Mouse (Mus musculus): ENCODE results near the gene Desi2. TPM values are rescaled to one million over a fixed set of nuclear protein-coding genes. Genes with fewer than 3 reads are reported as not detected.
A peak's percentile ranks its signal among the peaks of the same experiment; 100 is the strongest.
"Not testable (repeated sequence)": the region's sequence is repeated elsewhere in the genome, so short reads cannot be mapped to it uniquely, and the experiment has no call there.

The Desi2 gene
- total RNA-seq (2021) = 10 to 100 TPM; 16.0 to 17.9 TPM
- long read RNA-seq, experiment 1, full-length matches to known transcripts = 18 of 29 reads
- long read RNA-seq, experiment 1, partial matches to known transcripts = 0 of 29 reads
- long read RNA-seq, experiment 1, other reads (novel, unspliced or antisense) = 11 of 29 reads
- long read RNA-seq, experiment 2, full-length matches to known transcripts = 27 of 30 reads
- long read RNA-seq, experiment 2, partial matches to known transcripts = 0 of 30 reads
- long read RNA-seq, experiment 2, other reads (novel, unspliced or antisense) = 3 of 30 reads

DNA sequence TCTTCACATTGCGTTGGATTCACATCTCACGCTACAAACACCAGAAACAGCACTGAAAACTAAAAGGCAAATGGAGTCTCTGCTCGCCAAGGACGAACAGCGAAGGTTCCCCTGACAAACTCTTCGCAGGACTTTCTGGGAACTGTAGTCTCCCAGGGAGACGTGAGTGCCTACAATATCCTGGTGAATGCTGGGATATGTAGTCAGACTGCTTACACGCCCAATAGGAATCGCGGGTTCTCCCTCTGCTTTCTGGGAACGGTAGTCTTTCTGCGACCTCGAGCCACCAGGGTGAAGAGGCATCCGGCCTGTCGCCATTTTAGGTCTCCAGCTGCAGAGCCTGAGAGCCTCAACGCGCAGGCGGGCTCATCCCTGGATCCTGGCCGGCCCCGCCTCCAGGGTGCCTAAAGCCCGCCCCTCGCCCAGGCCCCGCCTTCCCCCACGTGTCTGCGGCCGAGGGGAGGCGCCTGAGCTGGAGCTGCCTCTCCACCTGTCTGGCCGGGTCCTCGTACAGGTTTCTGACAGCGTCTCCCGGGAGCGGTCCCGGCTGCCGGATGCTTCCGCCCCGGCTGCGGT lies at the start of gene Desi2:
Gene Desi2 (plus strand): TSS at position 202 of the 576 bp plus-strand sequence.
- Histone ChIP-seq H3K4me3 (peak within 1 kb of the TSS; percentile 75), H3K27ac (peak within 1 kb of the TSS; percentile 98)
- DNase-seq (ENCODE audit: low spot score in 2 of 2) = peak; percentile 88 to 98

DNA sequence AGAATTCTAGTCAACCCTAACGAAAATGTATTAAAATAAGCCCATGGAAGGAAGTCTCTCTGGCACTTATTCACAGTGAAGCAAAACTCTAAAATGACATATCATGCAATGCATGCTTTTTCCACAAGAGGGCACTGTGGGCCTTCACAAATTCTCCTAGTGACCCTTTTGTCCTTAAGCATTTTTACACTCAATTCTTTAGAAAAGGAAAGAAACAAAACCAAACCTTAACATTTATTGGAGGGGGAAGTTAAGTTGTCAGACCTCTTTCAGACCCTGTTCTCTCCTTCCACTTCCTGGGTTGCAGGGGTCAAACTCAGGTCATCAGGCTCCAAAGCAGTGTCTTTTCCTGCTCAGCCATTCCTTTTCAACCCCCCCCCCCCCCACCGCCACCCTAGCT lies 40.7 kb upstream of the Desi2 start:
- peak; percentile 67 for TF ChIP-seq CTCF (conservative IDR thresholded peaks at IDR 0.05)
- DNase-seq (ENCODE audit: low spot score in 2 of 2) = peak; percentile 15 to 33
- not testable (repeated sequence) for H3K27ac ChIP-seq

DNA sequence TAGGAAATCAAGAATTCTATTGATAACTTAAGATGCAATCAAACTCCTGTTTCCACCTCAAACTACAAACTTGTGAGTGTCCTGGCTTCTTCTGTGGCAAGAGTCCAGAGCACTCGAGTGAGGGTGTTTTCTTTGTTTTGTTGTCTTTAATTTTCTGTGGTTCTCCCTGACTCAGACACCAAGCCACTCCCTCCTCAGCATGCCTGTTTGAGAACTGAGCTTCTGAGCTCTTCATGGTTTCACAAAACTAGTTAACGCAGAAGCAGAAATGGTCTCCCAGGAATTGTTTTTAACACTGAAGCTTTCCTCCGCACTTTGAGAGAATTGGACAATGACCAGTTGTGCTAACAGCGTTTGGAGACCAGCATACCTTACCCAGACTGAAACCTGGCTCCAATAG lies 40.3 kb upstream of the Desi2 start:
- H3K27ac ChIP-seq; DNase-seq (ENCODE audit: low spot score in 2 of 2); H3K4me3 ChIP-seq: not testable (repeated sequence)

More for the DNA sequence above, 40.7 kb upstream of the Desi2 start:
- H3K4me3 ChIP-seq = not testable (repeated sequence)

DNA sequence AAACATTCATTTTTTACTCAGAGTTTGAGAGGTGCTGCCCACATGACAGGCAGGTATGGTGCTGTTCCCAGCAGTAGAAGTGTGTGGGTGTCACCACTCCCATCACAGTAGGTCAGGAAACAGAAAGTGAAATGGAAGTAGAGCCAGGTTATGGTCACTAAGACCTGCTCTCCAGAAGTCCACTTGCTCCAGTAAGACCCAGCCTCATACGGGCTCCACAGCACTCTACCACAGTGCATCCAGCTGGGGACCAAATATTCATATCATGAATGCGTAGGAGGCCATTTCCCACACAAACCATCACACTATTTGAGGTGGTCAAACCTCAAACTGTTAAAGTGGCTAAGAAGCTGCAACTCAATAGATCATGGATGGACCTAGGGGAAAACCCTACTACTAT lies 5.0 kb upstream of the Desi2 start:
- no peak for TF ChIP-seq CTCF (conservative IDR thresholded peaks at IDR 0.05)

DNA sequence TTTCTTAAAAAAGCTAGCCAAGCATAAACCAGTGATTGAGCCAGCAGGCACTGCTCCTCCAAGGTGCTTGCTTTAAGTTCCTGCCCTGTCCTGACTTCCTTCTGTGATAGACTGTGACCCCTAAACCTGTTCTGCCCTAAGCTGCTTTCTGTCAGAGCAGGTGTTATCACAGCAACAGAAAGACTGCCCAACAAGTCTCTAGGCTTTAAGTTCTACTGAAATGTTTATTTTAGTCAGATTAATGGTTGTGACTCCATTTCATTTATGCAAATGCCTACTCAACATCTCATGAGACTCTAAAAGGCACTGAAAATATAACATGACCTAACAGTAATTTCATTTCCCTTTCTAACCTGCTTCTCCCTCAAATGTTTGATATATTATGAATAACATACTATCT lies 1.6 kb upstream of the Desi2 start:
- H3K27ac ChIP-seq = no peak overlapping the region
- H3K4me3 ChIP-seq = no peak overlapping the region
- no peak for TF ChIP-seq CTCF (conservative IDR thresholded peaks at IDR 0.05)
- DNase-seq (ENCODE audit: low spot score in 2 of 2) = no peak

More for the DNA sequence above, 5.0 kb upstream of the Desi2 start:
- Histone ChIP-seq H3K4me3 (no peak overlapping the region), H3K27ac (no peak overlapping the region)
- no peak for DNase-seq (ENCODE audit: low spot score in 2 of 2)

DNA sequence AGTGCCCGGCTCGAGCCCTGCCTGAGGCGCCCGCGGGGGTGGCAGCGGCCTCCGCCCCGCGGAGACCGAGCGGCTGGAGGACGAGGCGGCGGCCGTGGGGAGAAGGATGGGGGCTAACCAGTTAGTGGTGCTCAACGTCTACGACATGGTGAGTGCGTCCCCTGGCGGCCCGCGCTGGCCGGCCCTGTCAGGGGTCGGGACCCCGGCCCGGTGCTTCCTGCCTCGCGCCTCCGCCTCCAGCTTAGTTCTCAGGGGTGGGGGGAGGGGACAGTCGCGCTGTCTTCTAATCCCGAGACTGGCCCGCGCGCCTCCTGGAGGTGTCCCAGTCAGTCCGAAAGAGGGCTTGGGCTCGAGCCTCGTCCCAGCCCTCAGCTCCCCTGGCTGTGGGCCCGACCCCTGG lies 593 bp downstream of the Desi2 start:
- Histone ChIP-seq H3K4me3 (peak overlapping the region; percentile 75), H3K27ac (peak overlapping the region; percentile 98)
- DNase-seq (ENCODE audit: low spot score in 2 of 2) = not testable (repeated sequence)

DNA sequence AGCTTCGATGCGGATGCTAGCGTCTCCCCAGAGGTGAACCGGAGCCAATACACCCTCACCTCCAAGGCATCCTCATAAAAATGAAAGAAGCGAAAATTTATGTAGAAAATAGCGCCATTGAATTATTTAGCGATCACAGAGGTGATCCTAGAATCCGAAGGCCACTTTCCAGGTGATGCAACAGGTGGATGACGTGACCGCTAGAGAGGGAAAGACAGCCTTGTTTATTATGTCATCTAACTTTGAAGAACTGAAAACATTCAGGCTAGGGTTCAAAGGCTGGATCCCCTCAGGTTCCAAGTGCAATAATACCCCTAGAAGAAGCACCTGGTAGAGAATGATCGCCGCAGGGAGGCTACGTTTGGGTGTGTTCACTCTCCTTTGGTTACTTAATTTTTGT lies 1.2 kb downstream of the Desi2 start:
- no peak for DNase-seq (ENCODE audit: low spot score in 2 of 2)
- Histone ChIP-seq H3K4me3 (peak overlapping the region; percentile 62), H3K27ac (peak overlapping the region; percentile 64; the same call in 1 of the 2 replicates)
- no peak for TF ChIP-seq CTCF (conservative IDR thresholded peaks at IDR 0.05)

DNA sequence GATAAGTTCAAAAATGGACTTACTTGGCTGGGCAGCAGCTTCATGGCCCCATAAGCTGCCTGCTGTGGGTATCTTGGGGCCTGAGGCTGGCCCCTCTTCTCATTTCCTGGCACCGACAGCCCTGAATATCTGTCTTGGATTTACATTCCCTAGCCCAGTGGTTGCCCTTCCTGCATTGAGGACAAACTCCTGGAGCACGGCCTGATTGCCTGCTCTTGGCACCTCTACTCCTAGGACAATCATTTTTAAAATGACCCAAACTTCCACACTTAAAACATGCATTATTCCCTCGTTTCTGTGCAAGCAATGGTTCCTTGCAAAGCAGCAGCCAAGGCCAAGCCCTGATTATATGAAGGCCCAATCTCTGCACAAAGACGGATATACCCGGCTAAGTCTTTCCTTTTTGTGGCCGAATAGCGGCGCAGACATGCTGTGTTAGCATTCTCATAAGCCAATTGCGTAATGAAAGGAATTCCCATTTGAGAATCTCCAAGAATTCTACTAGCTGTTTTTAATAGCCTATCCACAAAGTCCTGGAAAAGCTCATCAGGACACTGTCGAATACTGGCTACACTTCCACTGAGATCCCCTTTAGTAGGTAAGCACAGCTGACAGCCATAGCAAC lies 18.6 kb downstream of the Desi2 start:
- no peak for TF ChIP-seq CTCF (conservative IDR thresholded peaks at IDR 0.05)
- Histone ChIP-seq H3K4me3 (no peak overlapping the region), H3K27ac (peak overlapping the region; percentile 1; the same call in 1 of the 2 replicates)
- no peak for DNase-seq (ENCODE audit: low spot score in 2 of 2)

DNA sequence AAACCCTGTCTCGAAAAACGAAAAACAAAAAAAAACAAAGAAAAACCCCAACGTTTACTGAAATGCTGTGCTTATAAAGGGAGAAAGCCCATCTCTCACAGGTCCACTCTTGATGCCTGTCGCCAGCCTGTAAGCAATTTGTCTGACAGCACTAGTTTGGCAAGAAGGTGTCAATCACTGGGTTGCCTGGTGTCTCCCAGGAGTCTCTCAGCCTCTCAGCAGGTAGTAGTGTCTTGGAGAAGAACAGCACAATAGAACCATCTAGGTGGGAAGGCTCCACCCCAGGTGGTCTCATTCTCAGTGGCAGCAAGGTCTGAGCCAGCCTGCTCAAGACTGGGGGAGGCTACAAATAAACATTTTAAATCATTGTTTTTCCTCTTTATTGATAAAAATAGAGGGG lies 20.6 kb downstream of the Desi2 start:
- not testable (repeated sequence) for H3K4me3 ChIP-seq; DNase-seq (ENCODE audit: low spot score in 2 of 2); H3K27ac ChIP-seq

DNA sequence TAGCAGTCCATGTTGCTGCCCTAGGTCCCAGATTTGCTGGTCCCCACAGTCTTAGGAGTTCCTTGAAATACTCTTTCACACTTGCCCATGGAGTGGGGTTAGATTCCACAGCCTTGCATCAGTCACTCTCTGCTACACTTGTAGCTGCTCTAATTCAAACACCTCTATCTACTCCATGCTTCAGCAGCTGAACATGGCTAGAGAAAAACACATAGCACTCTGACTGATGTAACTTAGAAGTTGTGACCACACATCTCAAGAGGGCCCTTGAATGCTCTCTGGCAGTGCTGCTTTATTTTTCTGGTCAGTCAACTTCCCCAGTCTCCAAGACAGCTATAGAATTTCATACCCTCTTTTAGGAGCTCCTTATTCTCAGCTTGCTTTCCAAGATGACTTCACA lies 22.7 kb downstream of the Desi2 start:
- no peak for TF ChIP-seq CTCF (conservative IDR thresholded peaks at IDR 0.05)
- no peak for DNase-seq (ENCODE audit: low spot score in 2 of 2)
- H3K27ac ChIP-seq = no peak overlapping the region

DNA sequence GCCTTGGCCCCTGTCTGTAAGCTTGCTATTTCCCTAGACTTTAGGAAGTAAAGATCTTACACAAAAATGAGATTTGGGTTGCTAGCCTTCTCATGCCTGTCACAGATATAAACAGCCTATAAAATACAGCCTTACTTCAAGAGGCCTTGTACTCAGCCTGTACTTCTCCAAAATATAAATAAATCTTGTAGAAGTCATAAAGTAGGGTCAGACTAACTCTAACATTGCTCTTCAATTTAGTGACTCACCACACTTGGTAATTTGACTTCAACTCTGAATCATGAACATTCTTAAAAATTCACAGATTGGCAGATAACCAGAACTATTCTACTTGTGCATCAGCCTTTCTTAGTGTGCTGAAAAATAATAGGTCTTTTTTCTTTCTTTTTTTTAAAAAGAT lies 29.9 kb downstream of the Desi2 start:
- no peak for DNase-seq (ENCODE audit: low spot score in 2 of 2)
- Histone ChIP-seq H3K27ac (no peak overlapping the region), H3K4me3 (no peak overlapping the region)
- TF ChIP-seq CTCF (conservative IDR thresholded peaks at IDR 0.05) = no peak

More for the DNA sequence above, 22.7 kb downstream of the Desi2 start:
- H3K4me3 ChIP-seq = no peak overlapping the region

DNA sequence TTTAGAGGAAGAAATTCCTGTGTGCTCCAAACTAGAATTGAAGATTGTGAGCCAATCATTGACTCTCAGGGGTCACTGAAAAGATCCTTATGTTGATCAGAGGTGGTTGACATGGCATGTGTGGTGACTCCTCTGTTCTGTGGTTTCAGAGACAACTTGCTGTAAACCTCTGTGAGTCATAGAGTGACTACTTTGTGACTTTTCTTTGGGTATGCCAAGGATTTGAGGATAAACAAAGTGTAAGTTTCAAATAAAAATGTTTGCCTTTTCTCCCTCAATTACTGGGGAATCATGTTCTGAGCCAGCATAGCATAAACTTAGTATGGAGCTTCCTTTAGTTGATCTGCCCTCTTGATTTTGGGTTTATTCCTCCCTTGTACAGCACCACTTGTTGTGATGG lies 31.1 kb downstream of the Desi2 start:
- no peak for TF ChIP-seq CTCF (conservative IDR thresholded peaks at IDR 0.05)
- H3K4me3 ChIP-seq = no peak overlapping the region
- 0 out of 2 replicates have a peak overlapping the region, but pooled peaks have one; percentile 18 for H3K27ac ChIP-seq
- DNase-seq (ENCODE audit: low spot score in 2 of 2) = no peak

DNA sequence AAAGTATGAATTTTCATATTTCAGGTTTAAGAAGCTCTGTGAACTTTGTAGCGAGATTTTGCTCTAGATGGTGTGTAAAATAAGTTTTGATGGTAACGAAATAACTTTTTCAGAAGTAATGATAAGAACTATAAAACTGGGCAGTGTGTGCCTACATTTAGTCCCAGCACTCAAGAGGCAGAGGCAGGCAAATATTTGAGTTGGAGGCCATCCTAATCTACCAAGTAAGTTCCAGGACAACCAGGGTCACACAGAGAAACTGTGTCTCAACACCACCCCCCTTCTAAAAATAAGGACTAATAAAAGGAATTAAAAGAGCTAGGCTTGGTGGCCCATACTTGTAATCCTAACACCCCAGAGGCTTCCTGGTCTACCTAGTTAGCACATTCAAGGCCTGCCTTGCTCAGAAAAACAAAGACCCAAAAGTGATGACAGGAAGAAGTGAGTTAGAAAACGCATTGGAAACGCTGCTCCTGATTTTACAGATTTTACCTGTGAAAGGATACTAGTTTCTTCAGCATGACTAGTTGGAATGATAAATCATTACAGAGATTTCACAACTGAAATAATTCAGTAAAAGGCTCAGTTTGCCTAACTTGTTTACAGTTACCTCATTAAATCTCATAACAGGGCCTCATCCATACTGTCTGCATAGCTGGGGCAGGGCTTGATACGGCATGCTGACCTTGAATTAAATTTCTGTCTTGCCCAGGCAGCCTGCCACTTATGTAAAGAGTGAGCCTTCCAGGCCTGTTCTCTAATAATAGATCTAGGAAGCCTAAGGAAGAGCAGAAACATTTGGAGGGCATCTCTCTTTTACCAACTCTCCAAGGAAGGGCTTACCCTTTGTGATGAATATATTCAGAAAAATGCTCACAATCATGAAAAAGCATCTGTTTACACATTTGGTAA lies 32.2 kb downstream of the Desi2 start:
- DNase-seq (ENCODE audit: low spot score in 2 of 2) = no peak

DNA sequence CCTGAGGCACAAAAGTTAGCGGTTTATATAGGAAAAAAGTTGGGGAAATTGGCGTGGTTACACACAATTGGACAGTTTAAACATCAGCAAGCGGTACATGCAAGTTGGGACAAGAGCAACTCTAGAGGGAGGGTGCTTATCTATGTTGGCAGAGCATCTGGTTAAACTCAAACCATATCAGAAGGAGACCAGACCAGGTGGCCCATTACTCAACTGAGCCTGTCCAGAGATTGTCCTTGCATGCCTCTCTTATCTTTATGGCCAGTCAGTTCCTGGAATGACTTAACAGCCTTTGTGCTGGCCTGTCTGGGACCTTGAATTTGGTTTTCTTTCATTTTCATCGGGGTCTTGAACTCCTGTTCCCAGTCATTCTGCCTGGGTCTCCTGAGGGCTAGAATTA lies 41.7 kb downstream of the Desi2 start:
- H3K4me3 ChIP-seq; DNase-seq (ENCODE audit: low spot score in 2 of 2); H3K27ac ChIP-seq: not testable (repeated sequence)

More for the DNA sequence above, 32.2 kb downstream of the Desi2 start:
- no peak for TF ChIP-seq CTCF (conservative IDR thresholded peaks at IDR 0.05)
- H3K27ac ChIP-seq = no peak overlapping the region
- H3K4me3 ChIP-seq = no peak overlapping the region

All from layer of hippocampus, adult 2 months (tissue).